Mouse (Mus musculus) C2C12 (cell line): ENCODE results near the gene Lmna. TPM values are rescaled to one million over a fixed set of nuclear protein-coding genes. Genes with fewer than 3 reads are reported as not detected.

Experiments used
- H3K27me3 ChIP-seq: one replicate; pipeline ENCODE4 v1.6.1; 2011; ENCODE audit not compliant: control insufficient read depth, insufficient read depth, insufficient read length
- H3K36me3 ChIP-seq: one replicate; pipeline ENCODE4 v1.6.1; 2011; ENCODE audit not compliant: control insufficient read depth, insufficient read depth
- H3K4me3 ChIP-seq: one replicate; pipeline ENCODE4 v1.5.1; 2011; ENCODE audit warnings: mild to moderate bottlenecking, control low read depth; ENCODE audit not compliant: poor library complexity, insufficient read depth, severe bottlenecking
- H3K79me2 ChIP-seq: one replicate; pipeline ENCODE4 v1.6.1; 2011; ENCODE audit not compliant: control insufficient read depth, insufficient read depth
- H3K79me3 ChIP-seq: one replicate; pipeline ENCODE4 v1.6.1; 2011; ENCODE audit warnings: low read depth, control low read depth
- H3ac ChIP-seq: one replicate; pipeline ENCODE3; 2011; ENCODE audit warnings: low read depth; ENCODE audit not compliant: control insufficient read depth, insufficient read length
- CEBPB ChIP-seq: IDR thresholded peaks from one replicate; pipeline ENCODE4 v1.6.1; 2011; ENCODE audit warnings: low read depth, mild to moderate bottlenecking, control low read depth, moderate library complexity
- CTCF ChIP-seq: IDR thresholded peaks from one replicate; pipeline ENCODE4 v1.5.1; 2011; ENCODE audit not compliant: control insufficient read depth, insufficient read depth, insufficient read length
- FOSL1 ChIP-seq: IDR thresholded peaks from one replicate; pipeline ENCODE4 v1.8.0; 2011; ENCODE audit warnings: mild to moderate bottlenecking, low read length; ENCODE audit not compliant: poor library complexity, insufficient read depth, severe bottlenecking
- MAX ChIP-seq: IDR thresholded peaks from one replicate; pipeline ENCODE4 v1.6.1; 2011; ENCODE audit warnings: mild to moderate bottlenecking, control low read depth
- MYOD1 ChIP-seq: IDR thresholded peaks from one replicate; pipeline ENCODE4 v1.6.1; 2011; ENCODE audit warnings: low read depth; ENCODE audit not compliant: control insufficient read depth, insufficient read length
- MYOG ChIP-seq: IDR thresholded peaks from one replicate; pipeline ENCODE4 v1.6.1; 2011; ENCODE audit not compliant: control insufficient read depth, insufficient read length; ENCODE audit errors: extremely low read depth
- USF1 ChIP-seq: IDR thresholded peaks from one replicate; pipeline ENCODE4 v1.6.1; 2011; ENCODE audit warnings: low read depth, mild to moderate bottlenecking, control low read depth, moderate library complexity
- polyA plus RNA-seq: library from polyadenylated mRNA; unstranded; fragments of >200 nt; fragmentation: generic; extraction: Trizol; gene quantifications from one replicate; pipeline ENCODE4 v1.2.1, GENCODE M21; 2012; ENCODE audit warnings: missing spikeins

The Lmna gene
- polyA plus RNA-seq, 1 experiment: 1,441 TPM

GRCm38 (mm10) chr3:88456313-88456712 is 53.4 kb downstream of the Lmna start:
- H3K79me2 ChIP-seq: no peaks in the 10 kb centered on the region
- H3K79me3 ChIP-seq: no peaks in the 10 kb centered on the region
- H3K27me3 ChIP-seq: no peaks in the 10 kb centered on the region
- no peak overlapping the region for H3ac ChIP-seq
- TF ChIP-seq CTCF (no peak), MYOG (no peak), CEBPB (no peak), FOSL1 (no peak), MYOD1 (no peak), MAX (no peak), USF1 (no peak)
- no peak overlapping the region for H3K4me3 ChIP-seq
- H3K36me3 ChIP-seq: no peaks in the 10 kb centered on the region

GRCm38 (mm10) chr3:88455588-88456264 is 54.0 kb downstream of the Lmna start:
- TF ChIP-seq MAX (no peak), MYOG (no peak), USF1 (no peak), MYOD1 (no peak), CEBPB (no peak), FOSL1 (no peak), CTCF (no peak)
- H3K79me2 ChIP-seq: no peaks in the 10 kb centered on the region
- no peaks in the 10 kb centered on the region for H3K36me3 ChIP-seq
- H3ac ChIP-seq: no peak overlapping the region
- H3K4me3 ChIP-seq: no peak overlapping the region
- no peaks in the 10 kb centered on the region for H3K79me3 ChIP-seq
- H3K27me3 ChIP-seq: no peaks in the 10 kb centered on the region

GRCm38 (mm10) chr3:88454762-88455587 is 54.8 kb downstream of the Lmna start:
- H3K4me3 ChIP-seq: no peak overlapping the region
- H3K36me3 ChIP-seq: no peaks in the 10 kb centered on the region
- H3K27me3 ChIP-seq: no peaks in the 10 kb centered on the region
- H3K79me2 ChIP-seq: no peaks in the 10 kb centered on the region
- TF ChIP-seq MYOG (no peak), USF1 (no peak), MAX (no peak), CTCF (no peak), CEBPB (no peak), MYOD1 (no peak), FOSL1 (no peak)
- no peak overlapping the region for H3ac ChIP-seq
- H3K79me3 ChIP-seq: no peaks in the 10 kb centered on the region

- H3K36me3 ChIP-seq: no peaks in the 10 kb centered on the region
- no peaks in the 10 kb centered on the region for H3K79me2 ChIP-seq
- TF ChIP-seq CEBPB: no peak
- TF ChIP-seq FOSL1: no peak
- TF ChIP-seq MYOD1: no peak
- TF ChIP-seq MYOG: no peak
- TF ChIP-seq CTCF: no peak
- TF ChIP-seq USF1: no peak
- TF ChIP-seq MAX: no peak
- no peaks in the 10 kb centered on the region for H3K27me3 ChIP-seq
- no peak overlapping the region for H3ac ChIP-seq
- no peaks in the 10 kb centered on the region for H3K79me3 ChIP-seq
- H3K4me3 ChIP-seq: no peak overlapping the region
Measured at GRCm38 (mm10) chr3:88453986-88454385, 55.8 kb downstream of the Lmna start.

GRCm38 (mm10) chr3:88453369-88453768 is 56.4 kb downstream of the Lmna start:
- H3K36me3 ChIP-seq: no peaks in the 10 kb centered on the region
- H3K4me3 ChIP-seq: no peak overlapping the region
- no peaks in the 10 kb centered on the region for H3K27me3 ChIP-seq
- TF ChIP-seq USF1: no peak
- no peak for TF ChIP-seq MAX
- TF ChIP-seq CTCF: no peak
- TF ChIP-seq MYOD1: no peak
- no peak for TF ChIP-seq MYOG
- no peak for TF ChIP-seq CEBPB
- TF ChIP-seq FOSL1: no peak
- H3ac ChIP-seq: no peak overlapping the region
- no peaks in the 10 kb centered on the region for H3K79me3 ChIP-seq
- H3K79me2 ChIP-seq: no peaks in the 10 kb centered on the region
